Mouse (Mus musculus): ENCODE measurements around the gene Rad51c.
"Not testable (repeated sequence)": the region's sequence is repeated elsewhere in the genome, so short reads cannot be mapped to it uniquely, and the experiment has no call there.

The Rad51c gene

GRCm38 (mm10) chr11:87432933-87433669 lies 28.3 kb upstream of the Rad51c start:
- in situ Hi-C loops (cut with MboI): no loop called here

- in situ Hi-C loops (cut with MboI): no loop called here
These were observed 27.7 kb upstream of the Rad51c start for GRCm38 (mm10) chr11:87432447-87432846.

- in situ Hi-C loops (cut with MboI): not testable (repeated sequence)
These were observed 27.1 kb upstream of the Rad51c start for GRCm38 (mm10) chr11:87431813-87432212.

- in situ Hi-C loops (cut with MboI): no loop called here
These were observed 25.6 kb upstream of the Rad51c start for GRCm38 (mm10) chr11:87430374-87430773.

GRCm38 (mm10) chr11:87429363-87429762 lies 24.6 kb upstream of the Rad51c start:
- in situ Hi-C loops (cut with MboI): loop anchor here (5.0 kb wide), 1 partner anchor 33 kb away; no protein-coding TSS in a partner anchor

- in situ Hi-C loops (cut with MboI): loop anchor here (5.0 kb wide), 1 partner anchor 34 kb away; no protein-coding TSS in a partner anchor
These were observed 23.4 kb upstream of the Rad51c start for GRCm38 (mm10) chr11:87428051-87428673.

GRCm38 (mm10) chr11:87427273-87428050 lies 22.7 kb upstream of the Rad51c start:
- in situ Hi-C loops (cut with MboI): loop anchor here (5.0 kb wide), 1 partner anchor 35 kb away; no protein-coding TSS in a partner anchor

- in situ Hi-C loops (cut with MboI): loop anchor here (5.0 kb wide), 1 partner anchor 36 kb away; no protein-coding TSS in a partner anchor
These were observed 21.9 kb upstream of the Rad51c start for GRCm38 (mm10) chr11:87426450-87427250.

- in situ Hi-C loops (cut with MboI): loop anchor here (5.0 kb wide), 1 partner anchor 36 kb away; no protein-coding TSS in a partner anchor
These were observed 21.3 kb upstream of the Rad51c start for GRCm38 (mm10) chr11:87426121-87426449.

GRCm38 (mm10) chr11:87423551-87424325 lies 19.0 kb upstream of the Rad51c start:
- in situ Hi-C loops (cut with MboI): no loop called here

GRCm38 (mm10) chr11:87422511-87423340 lies 18.0 kb upstream of the Rad51c start:
- in situ Hi-C loops (cut with MboI): no loop called here

GRCm38 (mm10) chr11:87421760-87422201 lies 17.0 kb upstream of the Rad51c start:
- in situ Hi-C loops (cut with MboI): no loop called here

- in situ Hi-C loops (cut with MboI): no loop called here
These were observed 16.1 kb upstream of the Rad51c start for GRCm38 (mm10) chr11:87420861-87421260.

- in situ Hi-C loops (cut with MboI): no loop called here
These were observed 11.4 kb upstream of the Rad51c start for GRCm38 (mm10) chr11:87416120-87416519.

GRCm38 (mm10) chr11:87413412-87413811 lies 8.7 kb upstream of the Rad51c start:
- in situ Hi-C loops (cut with MboI): not testable (repeated sequence)

GRCm38 (mm10) chr11:87404111-87404853 lies 472 bp downstream of the Rad51c start:
- in situ Hi-C loops (cut with MboI): no loop called here

GRCm38 (mm10) chr11:87398402-87398801 lies 6.4 kb downstream of the Rad51c start:
- in situ Hi-C loops (cut with MboI): loop anchor here (25.0 kb wide), 1 partner anchor 186 kb away; no protein-coding TSS in a partner anchor

GRCm38 (mm10) chr11:87393855-87394254 lies 10.9 kb downstream of the Rad51c start:
- in situ Hi-C loops (cut with MboI): loop anchor here (25.0 kb wide), 1 partner anchor 182 kb away; no protein-coding TSS in a partner anchor

GRCm38 (mm10) chr11:87385676-87386075 lies 19.1 kb downstream of the Rad51c start:
- in situ Hi-C loops (cut with MboI): loop anchor here (25.0 kb wide), 1 partner anchor 173 kb away; no protein-coding TSS in a partner anchor

Data from mature B cell (primary cell).